Mouse (Mus musculus) megakaryocyte-erythroid progenitor cell, adult 5-6 weeks (primary cell): Measurements from ENCODE around the gene Tmigd3. TPM values are rescaled to one million over a fixed set of nuclear protein-coding genes. Genes with fewer than 3 reads are reported as not detected.

Experiments used
- ATAC-seq: replicated peaks from 2 replicates; pipeline ENCODE4 v1.8.0; 2016; ENCODE audit warnings: mild to moderate bottlenecking, inconsistent platforms; ENCODE audit not compliant: severe bottlenecking, poor library complexity, low FRiP score, low TSS enrichment
- total RNA-seq, 2 experiments: library from RNA; stranded (forward) in 1 of 2; stranded (reverse) in 1 of 2; fragments of 200-1000, 215-1000 nt in 1 of 2; fragments of >200 nt in 1 of 2; fragmentation: Nextera tagmentation in 1 of 2; gene quantifications; 2 replicates each; pipeline ENCODE4 v1.2.3; 2014 to 2017

The Tmigd3 gene
- total RNA-seq, 2 experiments from 2014 or later, result not detected

DNA sequence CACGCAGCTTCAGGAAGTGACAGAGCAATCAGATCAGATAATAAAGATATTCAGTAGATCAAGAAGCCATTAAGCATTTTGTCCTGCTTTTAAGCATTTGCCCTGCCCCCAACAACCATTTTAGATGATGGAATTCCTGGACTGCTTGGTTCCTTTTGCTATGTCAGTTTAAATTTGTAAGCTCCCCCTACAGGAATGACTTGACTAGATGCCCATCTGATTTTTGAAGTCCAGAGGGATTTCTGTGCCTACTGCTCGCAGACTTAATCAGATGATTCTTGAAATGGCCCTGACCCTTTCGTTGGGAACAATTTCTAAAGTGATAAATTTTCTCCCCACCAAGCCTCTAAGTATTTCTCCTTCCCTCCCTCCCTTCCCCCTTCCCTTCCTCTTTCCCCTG, 1.9 kb downstream of the Tmigd3 start:
- ATAC-seq, result no peak

DNA sequence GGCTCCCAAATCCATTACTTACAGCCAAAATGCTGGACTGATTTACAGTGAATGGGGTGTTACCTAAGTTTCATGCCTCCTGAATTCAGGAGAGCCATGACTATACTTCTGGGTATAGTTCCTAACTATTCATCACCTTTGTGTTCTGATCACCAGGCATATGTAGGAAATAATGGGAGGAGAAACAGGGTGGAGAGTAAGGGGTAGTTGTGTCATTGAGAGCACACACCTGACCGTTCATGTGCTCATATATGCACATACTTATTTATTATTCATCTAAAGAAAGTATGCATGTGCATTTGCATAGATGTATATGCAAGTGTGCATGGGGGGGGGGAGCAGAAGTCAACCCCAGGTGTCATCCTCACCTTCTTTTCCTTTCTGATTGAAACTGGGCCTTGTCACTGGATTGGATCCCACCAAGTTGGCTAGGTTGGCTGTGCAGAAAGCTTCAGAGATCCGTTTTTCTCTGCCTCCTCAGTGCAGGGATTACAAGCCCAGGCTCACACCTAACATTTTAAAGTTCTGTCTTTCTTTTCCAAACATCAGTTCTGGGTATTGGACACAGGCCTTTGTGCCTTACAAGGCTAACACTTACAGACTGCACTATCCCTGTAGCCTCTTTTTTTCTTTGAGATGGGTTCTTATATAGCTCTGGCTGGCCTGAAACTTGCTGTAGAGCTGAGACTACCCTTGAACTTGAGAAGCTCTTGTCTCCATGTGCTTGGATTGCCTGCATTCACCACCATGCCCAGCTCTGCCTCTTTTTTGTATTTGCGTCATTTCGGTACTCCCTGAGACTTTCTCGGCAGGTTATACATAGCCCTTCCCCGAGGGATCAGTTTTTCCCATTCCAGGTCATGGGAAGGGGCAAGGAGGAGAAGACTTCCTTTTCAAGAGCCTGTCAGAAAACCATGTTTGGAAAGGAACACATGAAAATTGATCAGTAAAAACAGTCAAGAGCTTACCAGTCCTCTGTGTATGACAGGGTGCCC, 3.0 kb downstream of the Tmigd3 start:
- no peak for ATAC-seq

DNA sequence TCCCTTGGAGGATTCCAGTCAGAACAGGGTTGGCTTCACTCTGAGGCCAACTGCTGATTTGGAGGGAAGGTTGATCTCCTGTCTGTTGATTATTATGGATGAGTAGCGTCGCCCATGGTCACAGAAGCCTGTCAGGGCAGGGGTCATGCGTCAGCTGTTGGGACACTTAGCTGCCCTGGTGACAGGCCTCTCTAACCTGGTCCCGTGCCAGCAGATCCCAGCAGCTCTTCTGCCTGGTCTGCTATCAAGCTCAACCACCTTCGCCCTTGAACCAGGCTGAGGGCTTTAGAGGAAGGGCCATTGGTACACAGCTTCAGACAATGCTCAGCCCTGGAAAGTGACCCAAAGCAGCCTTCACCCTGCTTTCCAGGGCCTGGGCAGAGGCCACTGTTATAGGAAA, 5.3 kb downstream of the Tmigd3 start:
- peak; percentile 78 for ATAC-seq

DNA sequence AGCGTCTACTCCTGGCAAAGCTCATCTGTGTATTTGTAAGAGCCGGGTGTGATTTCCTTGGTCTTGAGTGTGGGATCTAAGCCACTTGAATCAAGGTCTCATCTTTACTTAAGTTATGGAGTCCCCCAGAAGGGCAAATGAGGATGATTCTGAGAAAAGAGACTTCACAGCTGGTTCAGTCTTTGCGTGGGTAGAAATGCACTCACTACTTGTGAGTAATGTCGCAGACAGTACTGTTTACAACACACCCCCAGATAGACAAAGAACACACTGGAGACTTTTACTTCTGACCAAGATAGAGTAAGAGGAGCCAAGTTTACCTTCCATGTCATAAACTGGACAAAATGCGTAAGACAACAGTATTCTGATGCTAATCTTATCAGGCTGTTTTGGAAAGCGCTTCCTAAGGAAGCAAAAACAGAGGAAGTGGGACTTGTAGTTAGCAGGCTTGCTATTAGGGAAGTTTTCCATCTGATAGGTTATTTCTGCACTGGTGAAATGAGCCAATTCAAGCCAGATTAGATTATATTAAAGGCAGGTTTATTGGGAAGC, 6.6 kb downstream of the Tmigd3 start:
- no peak for ATAC-seq

DNA sequence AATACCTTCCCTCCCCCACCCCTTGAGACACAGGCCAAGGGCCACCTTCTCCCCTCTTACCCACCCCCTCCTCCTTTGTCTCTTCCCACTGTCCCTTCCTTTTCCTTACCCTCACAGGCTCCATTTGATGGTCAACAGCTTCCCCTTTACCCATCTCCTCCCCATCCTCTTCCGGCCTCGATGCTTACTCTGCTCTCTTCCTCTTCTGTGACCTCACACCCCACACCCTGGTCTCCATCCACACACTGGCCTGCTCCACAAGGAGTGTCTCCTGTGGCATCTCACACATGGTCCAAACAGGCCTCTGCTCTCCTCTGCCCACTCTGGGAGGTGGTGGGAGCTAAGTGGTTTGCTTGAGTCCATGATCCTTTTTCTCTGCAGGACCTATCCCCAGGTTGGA, 7.2 kb downstream of the Tmigd3 start:
- no peak for ATAC-seq

DNA sequence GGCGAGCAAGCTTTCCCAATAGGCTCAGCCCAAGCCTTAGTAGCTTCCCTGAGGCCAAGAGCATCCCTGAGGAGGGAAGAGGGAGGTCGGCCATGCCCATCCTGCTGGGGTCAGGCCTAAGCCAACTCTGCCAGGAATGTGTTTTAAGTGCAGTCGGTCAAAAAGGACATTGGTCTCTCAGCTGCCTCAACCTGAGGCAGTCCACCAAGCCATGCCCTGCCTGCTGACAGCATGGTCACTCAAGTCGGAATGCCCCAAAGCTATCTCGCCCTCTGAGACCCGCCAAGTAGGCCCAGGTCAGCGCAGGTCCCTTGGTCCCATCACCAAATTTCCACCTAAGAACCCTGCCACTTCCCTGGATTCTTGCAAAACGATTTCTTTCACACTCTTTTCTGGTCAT, 8.0 kb downstream of the Tmigd3 start:
- no peak for ATAC-seq

DNA sequence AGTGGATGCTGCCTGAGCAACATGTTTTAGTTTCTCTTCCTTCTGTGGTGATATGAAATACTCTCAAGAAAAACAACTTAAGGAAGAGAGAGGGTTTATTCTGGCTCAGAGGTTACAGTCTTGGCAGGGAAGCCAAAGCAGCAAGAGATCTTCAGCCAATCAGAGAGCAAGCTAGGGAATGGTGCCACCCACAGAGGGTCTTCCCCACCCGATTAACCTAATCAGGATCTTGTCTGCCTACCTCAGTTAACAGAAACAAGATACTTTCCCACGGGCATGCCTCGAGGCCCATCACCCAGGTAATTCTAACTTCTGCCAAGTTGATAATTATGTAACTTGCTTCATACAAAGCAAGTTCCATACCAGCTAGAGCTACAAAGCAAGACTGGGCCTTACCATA, 9.7 kb downstream of the Tmigd3 start:
- no peak for ATAC-seq

DNA sequence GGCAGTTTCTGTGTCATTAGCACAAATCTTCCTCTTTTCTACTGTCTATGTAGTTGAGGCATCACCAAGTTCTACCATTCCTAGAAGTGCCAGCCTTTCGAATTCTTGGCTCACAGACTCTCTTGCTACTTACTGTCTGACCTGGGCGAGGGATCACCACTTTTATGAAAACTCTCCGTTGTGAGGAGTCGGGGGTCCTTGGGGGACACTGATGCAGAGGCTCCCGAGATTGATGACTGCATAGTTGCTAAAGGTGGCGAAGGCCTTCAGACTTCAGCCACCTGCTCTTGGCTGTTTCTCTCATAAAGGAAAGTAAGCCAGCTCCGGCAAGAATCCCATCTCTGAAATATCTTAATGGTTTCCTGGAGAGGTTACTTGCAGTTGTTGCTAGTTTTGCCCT, 11.4 kb downstream of the Tmigd3 start:
- ATAC-seq, result no peak

DNA sequence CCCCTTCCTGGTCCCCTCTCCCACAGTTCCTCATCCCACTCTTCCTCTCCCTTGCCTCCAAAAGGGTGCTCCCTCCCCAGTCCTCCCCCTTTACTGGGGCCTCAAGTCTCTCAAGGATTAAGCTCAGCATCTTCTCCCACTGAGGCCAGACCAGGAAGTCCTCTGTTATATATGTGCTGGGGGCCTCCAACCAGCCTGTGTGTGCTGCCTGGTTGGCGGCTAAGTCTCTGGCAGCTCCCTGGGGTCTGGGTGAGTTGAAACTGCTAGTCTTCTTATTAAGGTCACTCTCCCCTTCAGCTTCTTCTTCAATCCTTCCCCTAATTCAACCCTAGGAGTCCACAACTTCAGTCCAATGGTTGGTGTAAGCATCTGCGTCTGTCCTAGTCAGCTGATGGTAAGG, 12.4 kb downstream of the Tmigd3 start:
- no peak for ATAC-seq

DNA sequence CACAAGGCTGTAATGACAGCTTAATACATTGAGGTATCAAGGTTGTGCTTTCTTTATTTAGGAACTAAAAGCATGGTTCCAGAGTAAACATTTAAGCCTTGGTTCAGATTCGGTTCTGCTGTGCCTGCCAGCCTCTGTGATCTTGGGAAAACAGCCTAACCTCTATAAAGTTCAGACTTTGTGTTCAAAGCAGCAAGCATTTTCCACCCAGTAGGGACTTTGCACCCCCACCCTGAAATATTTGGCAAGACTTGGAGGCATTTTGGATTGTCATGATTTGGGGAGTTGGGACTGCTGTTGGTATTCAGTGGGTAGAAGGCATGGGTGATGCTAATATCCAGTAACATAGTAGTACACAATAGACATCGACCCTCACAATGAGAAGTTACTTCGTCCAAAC, 18.3 kb downstream of the Tmigd3 start:
- no peak for ATAC-seq

DNA sequence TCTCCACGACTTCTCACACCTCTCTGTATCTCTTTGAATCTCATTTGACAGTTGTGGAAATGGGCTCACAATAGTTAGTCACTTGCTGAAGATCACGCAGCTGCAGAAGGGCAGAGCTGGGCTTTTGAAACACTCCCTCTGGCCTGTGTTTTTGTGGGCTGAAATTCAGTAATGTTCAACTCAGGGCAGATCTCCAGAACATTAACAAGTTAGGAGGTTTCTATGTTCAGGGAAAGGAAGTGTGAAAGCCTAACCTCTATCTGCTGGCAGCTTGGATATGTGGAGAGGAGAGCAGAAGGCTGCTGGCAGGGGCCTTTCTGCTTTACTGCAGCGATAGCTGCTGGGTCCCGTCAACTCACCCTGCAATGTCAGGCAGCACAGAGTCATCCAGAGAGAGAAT, 19.5 kb downstream of the Tmigd3 start:
- ATAC-seq, result no peak

DNA sequence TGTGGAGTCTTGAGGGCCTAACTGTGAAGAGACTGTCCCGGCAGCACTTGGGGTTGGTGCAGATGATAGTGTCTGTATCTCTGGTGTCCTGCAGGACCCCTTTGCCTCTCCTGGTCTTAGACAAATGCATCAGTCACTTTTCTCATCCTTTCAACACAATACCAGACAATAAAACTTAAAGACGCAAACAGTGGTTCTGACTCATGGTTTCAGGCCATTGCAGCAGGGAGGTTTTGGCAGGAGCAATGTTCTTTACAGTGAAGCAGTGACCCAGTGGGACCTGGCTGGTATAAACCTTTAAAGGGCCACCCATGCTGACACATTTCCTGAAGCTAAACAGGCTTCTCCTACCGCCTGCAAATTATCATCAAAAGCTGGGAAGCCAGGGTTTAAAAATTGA, 20.4 kb downstream of the Tmigd3 start:
- ATAC-seq, result no peak

DNA sequence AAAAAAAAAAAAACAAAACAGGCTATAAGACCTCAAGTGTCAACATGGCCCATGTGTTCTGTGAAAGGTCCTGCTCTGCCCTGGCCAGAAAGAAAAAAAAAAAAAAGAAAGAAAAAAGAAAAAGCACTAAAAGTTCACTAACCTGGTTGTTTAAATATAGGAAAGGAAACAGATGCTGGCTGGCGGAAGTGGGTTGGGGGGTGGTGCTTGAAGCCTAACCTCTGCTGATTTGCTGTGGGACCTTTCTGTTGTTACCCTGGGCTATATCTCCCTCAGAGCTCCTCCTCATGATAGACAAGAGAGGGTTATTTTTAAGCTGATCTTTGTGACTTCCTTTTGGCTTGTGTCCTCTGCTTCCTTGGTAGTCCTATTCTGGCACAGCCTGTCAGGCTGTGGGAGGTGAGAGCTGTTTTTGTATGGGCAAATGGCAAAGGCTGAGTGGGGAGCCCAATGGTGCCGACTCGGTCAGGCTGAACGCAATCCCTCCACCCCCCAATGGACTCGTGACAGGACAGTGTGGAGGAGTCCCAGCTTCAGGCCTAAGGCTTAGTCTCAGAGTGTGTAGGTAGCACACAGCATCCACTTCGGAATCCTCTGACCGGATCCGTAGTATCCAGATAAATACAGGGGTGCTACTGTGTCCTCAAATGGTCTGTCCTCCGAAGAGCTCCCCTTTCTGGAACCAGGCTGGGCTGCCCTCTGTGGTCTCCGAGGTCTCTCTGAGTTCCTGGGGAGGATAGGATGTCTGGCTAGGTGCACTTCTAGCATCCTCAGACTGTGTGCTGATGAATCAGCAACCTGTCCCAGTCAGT, 21.3 kb downstream of the Tmigd3 start:
- ATAC-seq, result peak; percentile 30

DNA sequence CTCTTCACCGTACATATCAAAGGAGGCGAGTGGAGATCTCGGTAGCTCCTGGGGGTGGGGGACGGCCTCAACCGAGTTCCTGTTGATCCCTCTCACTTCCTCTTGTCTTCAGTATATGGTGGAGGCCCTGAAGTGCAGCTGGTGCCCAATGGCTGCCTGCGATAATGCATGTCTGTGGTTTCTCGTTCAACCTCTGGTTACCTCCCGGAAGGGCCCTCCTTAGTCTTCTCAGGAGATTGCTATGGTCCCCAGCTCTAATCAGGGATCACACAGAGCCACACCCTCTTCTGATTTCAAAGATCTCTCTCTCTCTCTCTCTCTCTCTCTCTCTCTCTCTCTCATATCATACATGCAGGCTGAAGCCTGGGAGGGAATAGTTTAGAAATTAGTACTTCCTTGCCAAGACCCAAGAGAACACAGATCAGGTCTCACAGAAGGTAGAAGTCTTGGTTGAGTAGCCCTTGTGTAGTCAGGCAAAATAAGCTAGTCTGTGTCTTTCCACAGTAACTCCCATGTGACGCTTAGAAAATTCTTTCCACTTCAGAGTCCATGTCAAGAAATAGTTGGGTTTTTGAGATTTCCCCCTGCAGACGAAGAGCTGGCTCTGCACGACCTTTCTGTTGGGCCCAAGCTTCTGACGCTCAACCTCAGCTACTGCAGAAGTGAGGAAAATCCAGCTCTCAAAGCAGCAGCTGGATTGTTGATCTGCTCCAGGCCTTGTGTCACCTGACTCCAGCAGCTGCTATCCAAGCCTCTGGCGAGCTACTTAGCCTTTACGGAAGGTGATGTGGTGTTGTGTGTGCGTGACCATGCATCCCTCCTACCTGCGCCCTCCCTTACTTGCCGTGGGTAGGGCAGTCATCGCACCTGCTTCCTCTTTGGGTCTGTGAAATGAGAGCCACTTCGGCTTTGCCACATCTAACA, 22.1 kb downstream of the Tmigd3 start:
- ATAC-seq, result peak; percentile 79

DNA sequence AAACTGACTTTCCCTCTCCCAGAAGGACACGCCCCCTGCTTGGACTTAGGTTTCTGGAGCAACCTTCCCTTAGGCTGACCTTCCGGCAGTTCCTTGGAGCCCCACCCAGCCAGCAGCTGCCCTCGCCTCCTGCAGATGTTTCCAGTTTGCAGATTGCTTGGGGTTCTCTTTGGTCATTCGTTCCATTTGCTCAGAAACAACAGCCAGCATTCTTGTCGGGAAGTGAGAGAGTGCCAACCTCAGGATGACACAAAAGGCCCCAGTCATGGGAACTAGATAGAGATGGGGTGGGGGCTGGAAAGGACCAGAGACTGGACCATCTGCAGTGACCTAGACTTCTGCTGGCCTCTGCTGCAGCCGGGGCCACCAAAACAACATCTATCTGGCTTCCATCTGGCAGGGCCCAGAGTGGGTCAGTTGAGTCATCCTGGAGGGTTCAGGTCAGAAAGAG, 23.3 kb downstream of the Tmigd3 start:
- no peak for ATAC-seq

DNA sequence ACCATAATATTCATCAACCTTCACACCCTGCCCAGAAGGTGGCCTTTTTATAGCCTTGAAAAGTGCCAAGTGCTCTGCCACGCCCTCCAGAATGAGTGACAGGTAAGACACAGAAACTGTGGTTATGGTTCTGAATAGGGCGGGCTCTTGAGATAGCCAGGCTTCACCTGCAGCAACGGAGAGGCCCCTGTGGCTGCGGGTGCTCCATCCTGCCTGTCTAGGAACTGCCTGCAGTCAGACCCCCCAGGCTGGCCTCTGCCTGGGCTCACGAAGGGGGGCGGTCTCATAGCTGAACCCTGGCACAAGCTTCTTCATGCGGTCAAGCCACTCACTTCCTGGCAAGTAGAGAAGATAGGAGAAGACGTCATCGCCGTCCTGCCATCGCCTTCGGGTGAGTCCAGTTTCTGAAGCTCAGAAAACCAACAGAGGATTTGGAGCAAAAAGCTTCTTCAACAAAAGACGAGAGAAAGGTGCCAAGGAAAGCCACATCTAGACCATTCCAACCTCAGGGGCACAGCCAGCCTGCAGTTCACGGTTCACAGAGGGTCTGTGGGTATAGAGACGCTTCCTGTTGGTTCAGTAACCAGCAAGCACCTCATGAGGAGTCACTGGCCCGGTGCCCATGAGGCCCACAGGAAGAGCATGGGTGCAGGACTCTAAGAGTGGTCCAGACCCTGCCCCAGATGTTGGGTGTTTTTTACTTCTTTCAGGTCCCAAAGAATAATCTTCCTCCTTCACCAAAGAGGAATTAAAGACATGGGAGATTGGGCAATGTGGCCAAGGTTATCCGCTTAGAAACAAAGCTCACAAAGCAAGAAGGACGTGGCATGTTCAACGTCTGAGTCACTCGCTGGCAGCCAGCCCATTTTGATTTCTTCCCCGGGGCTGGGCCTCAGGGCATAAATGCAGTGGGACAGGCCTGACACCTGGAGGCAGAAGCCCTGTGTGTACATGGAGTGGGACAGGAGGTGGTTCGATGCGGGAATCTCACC, 24.2 kb downstream of the Tmigd3 start:
- ATAC-seq, result peak; percentile 33

DNA sequence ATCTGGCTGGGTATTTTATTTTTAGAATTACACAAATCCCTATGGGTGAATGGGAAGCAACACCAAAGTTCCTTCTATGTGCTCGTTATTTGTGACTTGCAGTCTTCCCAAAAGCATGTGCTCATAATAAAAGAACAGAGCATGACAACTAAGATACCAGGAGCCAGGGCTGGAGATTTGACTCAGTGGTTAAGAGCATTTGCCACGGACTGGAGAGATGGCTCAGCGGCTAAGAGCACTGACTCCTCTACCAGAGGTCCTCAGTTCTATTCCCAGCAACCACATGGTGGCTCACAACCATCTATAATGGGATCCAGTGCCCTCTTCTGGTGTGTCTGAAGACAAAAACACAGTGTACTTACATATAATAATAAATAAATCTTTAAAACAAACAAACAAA, 26.1 kb downstream of the Tmigd3 start:
- no peak for ATAC-seq

DNA sequence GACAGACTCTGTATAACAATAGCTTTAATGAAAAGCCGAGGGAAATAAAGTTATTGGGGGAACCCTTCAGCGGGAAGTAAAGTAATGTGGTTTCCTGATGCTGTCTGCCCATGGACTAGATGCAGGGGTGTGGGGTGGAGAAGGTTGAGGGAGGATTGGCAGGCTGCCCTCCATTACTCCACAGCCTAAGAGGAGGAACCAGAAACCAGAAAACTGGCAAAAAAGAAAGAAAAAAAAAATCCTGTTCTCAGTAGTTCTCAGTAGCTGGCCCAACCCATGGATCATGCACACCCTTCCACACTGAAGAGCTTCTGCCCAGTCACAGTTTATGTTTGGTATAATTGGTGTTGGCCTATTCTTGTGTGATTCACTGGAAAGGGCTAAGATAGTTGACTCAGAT, 27.6 kb downstream of the Tmigd3 start:
- ATAC-seq, result no peak
